Mouse (Mus musculus) hematopoietic stem cell, adult 5-6 weeks (primary cell): ENCODE data around the gene Pam16. TPM values are rescaled to one million over a fixed set of nuclear protein-coding genes. Genes with fewer than 3 reads are reported as not detected.
A peak's percentile ranks its signal among the peaks of the same experiment; 100 is the strongest.
"Not testable (repeated sequence)": the region's sequence is repeated elsewhere in the genome, so short reads cannot be mapped to it uniquely, and the experiment has no call there.

Experiments
- ATAC-seq, 2 experiments: fragments of 125-278 bp in 1 of 2; replicated peaks in 1 of 2; 2 replicates each; pipeline ENCODE4 v1.8.0; 2016 to 2017; ENCODE audit warnings: inconsistent platforms in 2 of 2, mild to moderate bottlenecking in 2 of 2, moderate number of reproducible peaks in 2 of 2, low read depth in 1 of 2, moderate TSS enrichment in 1 of 2; ENCODE audit not compliant: low FRiP score in 2 of 2, poor library complexity in 2 of 2, severe bottlenecking in 2 of 2, insufficient read depth in 1 of 2, low TSS enrichment in 1 of 2
- total RNA-seq: library from RNA; stranded (forward); fragments of 172-1452, 232-1000 nt; gene quantifications from 2 replicates; pipeline ENCODE4 v1.2.3, GENCODE M21; 2017

Pam16 gene
- total RNA-seq, 1 experiment from 2014 or later: 37.6 TPM

GRCm38 (mm10) chr16:4585642-4586530, 38.9 kb downstream of the Pam16 start:
- peak in 1 of 2 experiments; percentile 4; a peak in 1 of 4 replicates for ATAC-seq

- ATAC-seq: no peak
Measured at GRCm38 (mm10) chr16:4584438-4584837, 40.4 kb downstream of the Pam16 start.

GRCm38 (mm10) chr16:4583807-4584206, 41.0 kb downstream of the Pam16 start:
- ATAC-seq: peak; percentile 25 to 58; a peak in 2 of 4 replicates

- not testable (repeated sequence) for ATAC-seq
Measured at GRCm38 (mm10) chr16:4581179-4581578, 43.6 kb downstream of the Pam16 start.

- peak in 1 of 2 experiments; percentile 27; a peak in 1 of 4 replicates for ATAC-seq
Measured at GRCm38 (mm10) chr16:4578630-4579029, 46.2 kb downstream of the Pam16 start.

- ATAC-seq: peak; percentile 92 to 95
Measured at GRCm38 (mm10) chr16:4576873-4577272, 47.9 kb downstream of the Pam16 start.

- ATAC-seq: no peak
Measured at GRCm38 (mm10) chr16:4576038-4576437, 48.8 kb downstream of the Pam16 start.

- ATAC-seq: no peak
Measured at GRCm38 (mm10) chr16:4570737-4571136, 54.1 kb downstream of the Pam16 start.

GRCm38 (mm10) chr16:4567912-4568311, 56.9 kb downstream of the Pam16 start:
- peak; percentile 57 to 68 for ATAC-seq

Other genes starting within 250 kb of the Pam16 start
- 13.1 and 16.7 TPM in 2 replicates for gene Adcy9, start 204.5 kb downstream of the Pam16 start, total RNA-seq
- 21.6 and 34.5 TPM in 2 replicates for gene Srl, start 83.2 kb downstream of the Pam16 start, total RNA-seq
- 49.7 and 59.2 TPM in 2 replicates for gene Tfap4, start 65.1 kb downstream of the Pam16 start, total RNA-seq
- 1.7 and 4.3 TPM in 2 replicates for gene Glis2, start 30.3 kb downstream of the Pam16 start, total RNA-seq
- 0.89 and 1.8 TPM in 2 replicates for gene Vasn, start 15.0 kb upstream of the Pam16 start, total RNA-seq
- gene Dnaja3, start 15.0 kb upstream of the Pam16 start, total RNA-seq: 55.2 and 76.0 TPM in 2 replicates
- 65.0 and 67.3 TPM in 2 replicates for gene Coro7, start 54.8 kb upstream of the Pam16 start, total RNA-seq
- gene Nmral1, start 94.4 kb upstream of the Pam16 start, total RNA-seq: 56.7 and 84.0 TPM in 2 replicates
- gene Hmox2, start 101.4 kb upstream of the Pam16 start, total RNA-seq: 104 and 109 TPM in 2 replicates
- 15.6 and 19.4 TPM in 2 replicates for gene Cdip1, start 165.3 kb upstream of the Pam16 start, total RNA-seq
- 3.4 TPM in 1 of 2 replicates, not detected in the other for gene 4930562C15Rik, start 210.4 kb upstream of the Pam16 start, total RNA-seq